Mouse (Mus musculus): ENCODE measurements around the gene Gm10300. TPM values are rescaled to one million over a fixed set of nuclear protein-coding genes. Genes with fewer than 3 reads are reported as not detected.

Gene Gm10300
- polyA plus RNA-seq, 1 experiment from 2014 or later = not detected

- no peak overlapping the region for H3K4me2 ChIP-seq (ENCODE audit: low read depth, low read length)
- no peaks in the 10 kb centered on the region for H3K36me3 ChIP-seq (ENCODE audit: control insufficient read depth, insufficient read depth, low read length)
- no peaks in the 10 kb centered on the region for H3K4me1 ChIP-seq (ENCODE audit: control insufficient read depth, insufficient read depth, low read length)
- WGBS = 97% methylated on average over 5 of the region's 5 CpGs
- no peak overlapping the region for H3K27ac ChIP-seq (ENCODE audit: low read depth, low read length)
- no peaks in the 10 kb centered on the region for H3K9me3 ChIP-seq (ENCODE audit: control insufficient read depth, low read length)
- no peaks in the 10 kb centered on the region for H3K27me3 ChIP-seq (ENCODE audit: control insufficient read depth, insufficient read depth, low read length)
- no peak for ATAC-seq (ENCODE audit: low read depth)
- no peak overlapping the region for H3K4me3 ChIP-seq (ENCODE audit: low read depth, low read length)
- no peak overlapping the region for H3K9ac ChIP-seq (replicated peaks; ENCODE audit: low read depth, low read length)
Observed at GRCm38 (mm10) chr4:132064550-132064949, 9.9 kb upstream of the Gm10300 start.

- no peak for ATAC-seq (ENCODE audit: low read depth)
- Histone ChIP-seq H3K4me2 (ENCODE audit: low read depth, low read length) (no peak overlapping the region), H3K4me1 (ENCODE audit: control insufficient read depth, insufficient read depth, low read length) (no peaks in the 10 kb centered on the region), H3K36me3 (ENCODE audit: control insufficient read depth, insufficient read depth, low read length) (no peaks in the 10 kb centered on the region), H3K9me3 (ENCODE audit: control insufficient read depth, low read length) (no peaks in the 10 kb centered on the region), H3K9ac (replicated peaks; ENCODE audit: low read depth, low read length) (no peak overlapping the region), H3K27me3 (ENCODE audit: control insufficient read depth, insufficient read depth, low read length) (no peaks in the 10 kb centered on the region), H3K27ac (ENCODE audit: low read depth, low read length) (no peak overlapping the region), H3K4me3 (ENCODE audit: low read depth, low read length) (no peak overlapping the region)
- WGBS = 64% methylated on average over 3 of the region's 3 CpGs
Observed at GRCm38 (mm10) chr4:132065578-132065977, 8.9 kb upstream of the Gm10300 start.

GRCm38 (mm10) chr4:132066101-132066773 is 8.3 kb upstream of the Gm10300 start:
- Histone ChIP-seq H3K27ac (ENCODE audit: low read depth, low read length) (no peak overlapping the region), H3K4me2 (ENCODE audit: low read depth, low read length) (no peak overlapping the region)
- 77% methylated on average over 10 of the region's 10 CpGs for WGBS

GRCm38 (mm10) chr4:132067112-132067937 is 7.2 kb upstream of the Gm10300 start:
- no peaks in the 10 kb centered on the region for H3K36me3 ChIP-seq (ENCODE audit: control insufficient read depth, insufficient read depth, low read length)
- no peak for ATAC-seq (ENCODE audit: low read depth)
- H3K4me3 ChIP-seq (ENCODE audit: low read depth, low read length) = no peak overlapping the region
- H3K9ac ChIP-seq (replicated peaks; ENCODE audit: low read depth, low read length) = no peak overlapping the region
- WGBS = 85% methylated on average over 14 of the region's 14 CpGs
- no peak overlapping the region for H3K27ac ChIP-seq (ENCODE audit: low read depth, low read length)
- no peaks in the 10 kb centered on the region for H3K27me3 ChIP-seq (ENCODE audit: control insufficient read depth, insufficient read depth, low read length)
- H3K9me3 ChIP-seq (ENCODE audit: control insufficient read depth, low read length) = no peaks in the 10 kb centered on the region
- H3K4me2 ChIP-seq (ENCODE audit: low read depth, low read length) = no peak overlapping the region
- H3K4me1 ChIP-seq (ENCODE audit: control insufficient read depth, insufficient read depth, low read length) = no peaks in the 10 kb centered on the region

More at GRCm38 (mm10) chr4:132066101-132066773, 8.3 kb upstream of the Gm10300 start:
- Histone ChIP-seq H3K4me3 (ENCODE audit: low read depth, low read length) (no peak overlapping the region), H3K36me3 (ENCODE audit: control insufficient read depth, insufficient read depth, low read length) (no peaks in the 10 kb centered on the region), H3K9me3 (ENCODE audit: control insufficient read depth, low read length) (no peaks in the 10 kb centered on the region), H3K4me1 (ENCODE audit: control insufficient read depth, insufficient read depth, low read length) (no peaks in the 10 kb centered on the region), H3K27me3 (ENCODE audit: control insufficient read depth, insufficient read depth, low read length) (no peaks in the 10 kb centered on the region), H3K9ac (replicated peaks; ENCODE audit: low read depth, low read length) (no peak overlapping the region)
- no peak for ATAC-seq (ENCODE audit: low read depth)

GRCm38 (mm10) chr4:132067938-132068235 is 6.6 kb upstream of the Gm10300 start:
- Histone ChIP-seq H3K4me3 (ENCODE audit: low read depth, low read length) (no peak overlapping the region), H3K9ac (replicated peaks; ENCODE audit: low read depth, low read length) (no peak overlapping the region), H3K4me2 (ENCODE audit: low read depth, low read length) (no peak overlapping the region), H3K27ac (ENCODE audit: low read depth, low read length) (no peak overlapping the region), H3K27me3 (ENCODE audit: control insufficient read depth, insufficient read depth, low read length) (no peaks in the 10 kb centered on the region), H3K36me3 (ENCODE audit: control insufficient read depth, insufficient read depth, low read length) (no peaks in the 10 kb centered on the region), H3K9me3 (ENCODE audit: control insufficient read depth, low read length) (no peaks in the 10 kb centered on the region), H3K4me1 (ENCODE audit: control insufficient read depth, insufficient read depth, low read length) (no peaks in the 10 kb centered on the region)
- no peak for ATAC-seq (ENCODE audit: low read depth)
- WGBS = 65% methylated on average over 2 of the region's 2 CpGs

- Histone ChIP-seq H3K27me3 (ENCODE audit: control insufficient read depth, insufficient read depth, low read length) (no peaks in the 10 kb centered on the region; the same call in 1 of the 2 replicates), H3K36me3 (ENCODE audit: control insufficient read depth, insufficient read depth, low read length) (no peaks in the 10 kb centered on the region), H3K4me2 (ENCODE audit: low read depth, low read length) (no peak overlapping the region), H3K9ac (replicated peaks; ENCODE audit: low read depth, low read length) (no peak overlapping the region), H3K27ac (ENCODE audit: low read depth, low read length) (no peak overlapping the region), H3K9me3 (ENCODE audit: control insufficient read depth, low read length) (no peaks in the 10 kb centered on the region), H3K4me3 (ENCODE audit: low read depth, low read length) (no peak overlapping the region), H3K4me1 (ENCODE audit: control insufficient read depth, insufficient read depth, low read length) (peaks cover 7% of the 10 kb centered on the region; the same call in 1 of the 2 replicates)
- WGBS = 95% methylated on average over 2 of the region's 2 CpGs
- ATAC-seq (ENCODE audit: low read depth) = no peak
Observed at GRCm38 (mm10) chr4:132071674-132072073, 2.8 kb upstream of the Gm10300 start.

- ATAC-seq (ENCODE audit: low read depth) = no peak
- H3K9ac ChIP-seq (replicated peaks; ENCODE audit: low read depth, low read length) = no peak overlapping the region
- no peaks in the 10 kb centered on the region; the same call in 1 of the 2 replicates for H3K27me3 ChIP-seq (ENCODE audit: control insufficient read depth, insufficient read depth, low read length)
- peaks cover 7% of the 10 kb centered on the region; the same call in 1 of the 2 replicates for H3K4me1 ChIP-seq (ENCODE audit: control insufficient read depth, insufficient read depth, low read length)
- no peaks in the 10 kb centered on the region for H3K9me3 ChIP-seq (ENCODE audit: control insufficient read depth, low read length)
- H3K4me3 ChIP-seq (ENCODE audit: low read depth, low read length) = no peak overlapping the region
- H3K27ac ChIP-seq (ENCODE audit: low read depth, low read length) = no peak overlapping the region
- H3K36me3 ChIP-seq (ENCODE audit: control insufficient read depth, insufficient read depth, low read length) = no peaks in the 10 kb centered on the region
- no peak overlapping the region for H3K4me2 ChIP-seq (ENCODE audit: low read depth, low read length)
- WGBS = 60% methylated on average over 3 of the region's 3 CpGs
Observed at GRCm38 (mm10) chr4:132072156-132072555, 2.3 kb upstream of the Gm10300 start.

GRCm38 (mm10) chr4:132072946-132073345 is 1.6 kb upstream of the Gm10300 start:
- no peaks in the 10 kb centered on the region for H3K9me3 ChIP-seq (ENCODE audit: control insufficient read depth, low read length)
- ATAC-seq (ENCODE audit: low read depth) = no peak
- no peaks in the 10 kb centered on the region; the same call in 1 of the 2 replicates for H3K27me3 ChIP-seq (ENCODE audit: control insufficient read depth, insufficient read depth, low read length)
- H3K36me3 ChIP-seq (ENCODE audit: control insufficient read depth, insufficient read depth, low read length) = no peaks in the 10 kb centered on the region
- H3K4me3 ChIP-seq (ENCODE audit: low read depth, low read length) = no peak overlapping the region
- H3K4me2 ChIP-seq (ENCODE audit: low read depth, low read length) = no peak overlapping the region
- no peak overlapping the region for H3K9ac ChIP-seq (replicated peaks; ENCODE audit: low read depth, low read length)
- no peak overlapping the region for H3K27ac ChIP-seq (ENCODE audit: low read depth, low read length)
- H3K4me1 ChIP-seq (ENCODE audit: control insufficient read depth, insufficient read depth, low read length) = peaks cover 7% of the 10 kb centered on the region; the same call in 1 of the 2 replicates
- 72% methylated on average over 6 of the region's 6 CpGs for WGBS

Measured in neural tube, embryonic 14.5 days (tissue).